In the genomic region with DNA sequence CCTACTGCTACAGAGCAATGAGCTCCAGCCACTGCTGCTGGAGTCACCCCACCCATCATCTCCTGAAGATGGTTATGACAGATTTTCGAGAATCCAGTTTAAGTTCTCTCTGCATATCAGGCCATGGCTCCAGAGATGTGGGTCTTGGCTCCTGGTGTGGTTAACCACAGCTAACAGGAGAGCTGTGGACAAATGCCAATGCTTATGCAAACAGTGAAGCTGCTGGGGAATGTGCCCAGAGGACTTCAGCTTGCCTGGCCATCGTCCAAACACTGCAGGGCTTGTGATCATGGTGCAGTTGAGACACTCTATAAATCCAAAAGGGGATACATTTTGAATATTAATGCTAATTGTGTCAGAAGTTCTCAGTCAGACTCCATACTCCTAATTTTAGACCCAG, we compare ENCODE assay signal across 8 mouse cellular contexts.
DNase-seq lines count a peak whose midpoint lies in the region; ATAC-seq and TF ChIP-seq lines count a peak whose summit lies in the region.
"Had no signal": no experiment of that assay in that cellular context is flagged by ENCODE, and none has a peak within 500 bp of the region (broad histone marks: within the 10 kb centered on the region; RNA-seq: fewer than 3 reads in every experiment).

No protein-coding gene starts in this region.

- no peak for TF ChIP-seq CTCF in heart, postnatal 0 days (IDR thresholded peaks at IDR 0.05; ENCODE audit: low read depth)

- ATAC-seq in heart, postnatal 0 days (ENCODE audit: insufficient read depth, low read depth) = peak; percentile 55; the same call in 1 of the 2 replicates

- H3K4me3 ChIP-seq in heart, postnatal 0 days (ENCODE audit: low read depth, low read length) = no peak overlapping the region
- no peak overlapping the region for H3K4me3 ChIP-seq in midbrain, embryonic 10.5 days
- H3K4me3 ChIP-seq: myocyte had no signal

- no peak overlapping the region for H3K4me2 ChIP-seq in heart, postnatal 0 days (ENCODE audit: low read depth, low read length)

- DNase-seq in layer of hippocampus, adult 11-12 months (ENCODE audit: low spot score) = peak; percentile 25
- no peak for DNase-seq in layer of hippocampus, postnatal 36 days
- DNase-seq in adrenal gland, postnatal 10 days = peak; percentile 70
- peak; percentile 51 for DNase-seq in heart, postnatal 0 days (ENCODE audit: low spot score)
- DNase-seq in lung, postnatal 10 days = peak; percentile 74
- no peak for DNase-seq in thymus, adult 18-20 months
- DNase-seq in midbrain, embryonic 10.5 days (ENCODE audit: low spot score) = no peak

- H3K27ac ChIP-seq in heart, postnatal 0 days (ENCODE audit: low read depth) = no peak overlapping the region
- no peak overlapping the region for H3K27ac ChIP-seq in midbrain, embryonic 10.5 days (replicated peaks)

- H3K9ac ChIP-seq in heart, postnatal 0 days (replicated peaks; ENCODE audit: low read depth, low read length) = no peak overlapping the region

- 21% methylated on average over 2 of the region's 2 CpGs for WGBS in heart, postnatal 0 days
- WGBS in midbrain, embryonic 10.5 days = 76% methylated on average over 2 of the region's 2 CpGs

- no peaks in the 10 kb centered on the region for H3K27me3 ChIP-seq in heart, postnatal 0 days (ENCODE audit: control insufficient read depth, insufficient read depth, low read length)
- no peaks in the 10 kb centered on the region for H3K27me3 ChIP-seq in midbrain, embryonic 10.5 days (ENCODE audit: low read depth, poor library complexity, severe bottlenecking)

- 0 out of 2 replicates have a peak, but pooled peaks cover 3% of the 10 kb centered on the region for H3K4me1 ChIP-seq in heart, postnatal 0 days (ENCODE audit: control insufficient read depth, insufficient read depth)
- peaks cover 8% of the 10 kb centered on the region for H3K4me1 ChIP-seq in midbrain, embryonic 10.5 days

- no peaks in the 10 kb centered on the region for H3K36me3 ChIP-seq in heart, postnatal 0 days (replicated peaks; ENCODE audit: control insufficient read depth, insufficient read depth, low read length)
- H3K36me3 ChIP-seq in midbrain, embryonic 10.5 days = no peaks in the 10 kb centered on the region

- TF ChIP-seq EP300 in heart, postnatal 0 days (IDR thresholded peaks at IDR 0.05; ENCODE audit: low read depth) = no peak

- no peaks in the 10 kb centered on the region for H3K9me3 ChIP-seq in heart, postnatal 0 days (replicated peaks; ENCODE audit: control insufficient read depth, low read length)
- H3K9me3 ChIP-seq in midbrain, embryonic 10.5 days (replicated peaks) = 0 out of 2 replicates have a peak, but pooled peaks cover 3% of the 10 kb centered on the region

Comparison
In these comparisons a context has a peak if more than half of its experiments do, and no peak if none do; other contexts are left out.
1. DNase-seq: peak in layer of hippocampus, adult 11-12 months (single experiment), adrenal gland, postnatal 10 days (single experiment), heart, postnatal 0 days (single experiment) and lung, postnatal 10 days (single experiment); none in layer of hippocampus, postnatal 36 days (0 of 2), thymus, adult 18-20 months (0 of 2) and midbrain, embryonic 10.5 days (single experiment).